Mouse (Mus musculus) lung, embryonic 15.5 days (tissue): ENCODE measurements around the gene Zmat5. TPM values are rescaled to one million over a fixed set of nuclear protein-coding genes. Genes with fewer than 3 reads are reported as not detected.
A peak's percentile ranks its signal among the peaks of the same experiment; 100 is the strongest.

Experiments used
- ATAC-seq: fragments of 200-750 bp; cut with Nextera tagmentation; 2 replicates; pipeline ENCODE4 v1.8.0; 2017; ENCODE audit warnings: moderate number of reproducible peaks, borderline replicate concordance; ENCODE audit not compliant: low FRiP score, low TSS enrichment; ENCODE audit errors: extremely low read depth
- H3K27ac ChIP-seq: fragments of 300-500 bp; sonication (generic); 2 replicates; pipeline ENCODE4 v1.5.1; 2015; ENCODE audit warnings: moderate library complexity, mild to moderate bottlenecking, inconsistent platforms
- H3K27me3 ChIP-seq: fragments of 300-500 bp; sonication (generic); 2 replicates; pipeline ENCODE4 v1.6.1; 2015; ENCODE audit warnings: inconsistent platforms
- H3K36me3 ChIP-seq: fragments of 300-500 bp; sonication (generic); 2 replicates; pipeline ENCODE4 v1.6.1; 2015; ENCODE audit warnings: inconsistent platforms
- H3K4me1 ChIP-seq: fragments of 300-500 bp; sonication (generic); 2 replicates; pipeline ENCODE4 v1.6.1; 2015; ENCODE audit warnings: inconsistent platforms
- H3K4me2 ChIP-seq: fragments of 300-500 bp; sonication (generic); 2 replicates; pipeline ENCODE4 v1.6.1; 2015; ENCODE audit warnings: inconsistent platforms, mild to moderate bottlenecking, moderate library complexity
- H3K4me3 ChIP-seq: fragments of 300-500 bp; sonication (generic); 2 replicates; pipeline ENCODE4 v1.5.1; 2015; ENCODE audit warnings: mild to moderate bottlenecking, inconsistent platforms
- H3K9ac ChIP-seq: fragments of 300-500 bp; sonication (generic); 2 replicates; pipeline ENCODE4 v1.6.1; 2015; ENCODE audit warnings: inconsistent platforms
- H3K9me3 ChIP-seq: fragments of 300-500 bp; sonication (generic); 2 replicates; pipeline ENCODE4 v1.6.1; 2016; ENCODE audit warnings: inconsistent platforms
- WGBS: fragments of 180-500 bp; shearing (Covaris S2); methylation state at CpG from one replicate; pipeline ENCODE4 v1.1.7; 2015; 5-methylcytosine and 5-hydroxymethylcytosine counted together
- polyA plus RNA-seq: library from polyadenylated mRNA; unstranded; fragments of >200 nt; fragmentation: Nextera tagmentation; extraction: Ambion mirVana; gene quantifications from 2 replicates; pipeline ENCODE4 v1.2.1, GENCODE M21; 2015

Zmat5 gene
- polyA plus RNA-seq, 1 experiment from 2014 or later: 70.8 TPM

DNA sequence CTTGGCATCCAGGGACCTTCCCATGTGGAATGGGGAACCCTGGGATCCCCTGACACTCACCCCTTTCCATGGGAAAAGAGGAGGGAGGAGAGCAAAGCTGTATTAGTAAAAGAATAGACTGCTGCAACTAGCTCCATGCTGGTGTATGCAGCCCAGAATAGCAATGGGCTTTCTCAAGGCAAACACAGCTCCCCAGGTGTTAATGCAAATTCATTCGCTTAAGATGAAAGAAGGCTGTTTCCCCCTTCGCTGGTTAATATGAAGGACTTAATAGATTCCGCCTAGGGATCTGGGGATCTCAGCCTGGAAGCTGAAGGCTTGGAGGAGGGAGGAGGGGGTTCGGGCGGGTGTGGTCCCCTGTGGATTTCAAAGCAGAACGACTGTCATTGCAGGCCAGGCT, 57.5 kb downstream of the Zmat5 start:
- Histone ChIP-seq H3K4me3 (no peak overlapping the region), H3K27me3 (peaks cover 22% of the 10 kb centered on the region), H3K9ac (no peak overlapping the region), H3K4me2 (no peak overlapping the region), H3K4me1 (peaks cover 10% of the 10 kb centered on the region; the same call in 1 of the 2 replicates), H3K36me3 (no peaks in the 10 kb centered on the region), H3K27ac (no peak overlapping the region), H3K9me3 (no peaks in the 10 kb centered on the region)
- ATAC-seq: no peak
- WGBS: 26% methylated on average over 6 of the region's 6 CpGs

DNA sequence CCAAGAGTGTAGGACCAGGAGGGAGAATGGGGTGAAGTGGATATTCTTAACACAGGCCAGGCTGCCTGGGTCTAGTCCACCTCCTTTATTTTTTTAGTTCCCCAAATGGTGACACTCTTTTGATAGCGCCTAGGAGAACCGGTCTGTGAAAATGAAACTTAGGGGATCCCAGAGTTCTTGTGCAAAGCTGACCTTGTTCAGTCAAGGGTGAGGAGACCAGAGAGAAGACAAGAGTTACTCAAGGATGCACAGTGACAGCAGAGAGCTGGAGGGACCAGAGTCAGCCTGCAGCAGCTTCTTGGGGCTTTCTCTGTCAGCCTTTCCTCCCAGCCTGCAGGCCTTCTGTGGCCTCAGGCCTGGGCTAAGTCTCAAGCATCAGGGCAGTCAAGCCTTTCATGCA, 58.0 kb downstream of the Zmat5 start:
- H3K9me3 ChIP-seq: no peaks in the 10 kb centered on the region
- ATAC-seq: no peak
- peaks cover 10% of the 10 kb centered on the region; the same call in 1 of the 2 replicates for H3K4me1 ChIP-seq
- H3K27me3 ChIP-seq: peaks cover 22% of the 10 kb centered on the region
- H3K27ac ChIP-seq: no peak overlapping the region
- no peak overlapping the region for H3K4me2 ChIP-seq
- 24% methylated on average over 2 of the region's 2 CpGs for WGBS
- no peak overlapping the region for H3K9ac ChIP-seq
- H3K4me3 ChIP-seq: no peak overlapping the region
- no peaks in the 10 kb centered on the region for H3K36me3 ChIP-seq

DNA sequence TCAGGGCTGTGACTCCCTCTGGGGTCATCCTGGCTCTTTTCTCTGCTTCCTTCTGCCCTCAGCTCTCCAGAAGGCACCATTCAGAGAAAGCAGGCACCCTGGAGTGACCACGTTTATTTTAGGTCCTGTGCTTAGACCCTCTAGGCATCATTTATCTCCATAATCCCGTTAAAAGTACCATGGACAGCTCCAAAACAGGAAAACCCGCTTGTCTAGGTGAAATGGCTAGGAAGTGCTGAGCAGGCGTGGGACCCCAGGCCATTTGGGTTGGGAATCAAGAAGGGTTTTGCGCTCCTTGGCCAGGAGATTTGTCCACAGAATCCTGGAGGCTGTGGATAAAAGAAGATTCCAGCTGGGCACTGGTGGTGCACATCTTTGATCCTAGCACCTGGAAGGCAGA, 59.2 kb downstream of the Zmat5 start:
- no peak for ATAC-seq
- no peak overlapping the region for H3K9ac ChIP-seq
- 11% methylated on average over 5 of the region's 5 CpGs for WGBS
- no peaks in the 10 kb centered on the region for H3K9me3 ChIP-seq
- peaks cover 10% of the 10 kb centered on the region; the same call in 1 of the 2 replicates for H3K4me1 ChIP-seq
- H3K27me3 ChIP-seq: peaks cover 22% of the 10 kb centered on the region
- no peak overlapping the region for H3K4me2 ChIP-seq
- no peak overlapping the region for H3K4me3 ChIP-seq
- no peak overlapping the region for H3K27ac ChIP-seq
- H3K36me3 ChIP-seq: peaks cover 3% of the 10 kb centered on the region; the same call in 1 of the 2 replicates

DNA sequence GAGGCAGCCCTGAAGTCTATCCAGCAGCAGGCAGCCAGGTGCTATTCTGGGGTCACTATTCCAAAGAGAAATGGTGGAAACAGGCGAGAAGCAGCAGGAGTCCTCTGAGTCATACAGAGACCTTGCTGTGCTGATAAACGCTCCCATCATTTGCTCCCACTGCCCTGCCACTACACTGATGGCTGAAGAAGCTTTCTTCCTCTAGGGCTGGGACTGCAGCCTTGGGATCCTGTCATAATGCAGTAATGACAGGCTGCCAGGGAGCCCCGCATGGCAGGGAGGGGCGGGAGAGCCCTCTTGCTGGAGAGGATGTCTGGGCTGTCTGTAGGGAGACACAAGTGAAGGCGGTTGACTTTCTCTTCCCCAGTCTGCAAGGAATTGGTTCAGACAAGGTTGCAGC, 60.0 kb downstream of the Zmat5 start:
- Histone ChIP-seq H3K4me2 (no peak overlapping the region), H3K9me3 (no peaks in the 10 kb centered on the region), H3K9ac (no peak overlapping the region), H3K36me3 (peaks cover 3% of the 10 kb centered on the region; the same call in 1 of the 2 replicates), H3K27ac (no peak overlapping the region), H3K4me1 (peaks cover 10% of the 10 kb centered on the region; the same call in 1 of the 2 replicates), H3K4me3 (no peak overlapping the region), H3K27me3 (peaks cover 22% of the 10 kb centered on the region)
- no peak for ATAC-seq
- 49% methylated on average over 5 of the region's 5 CpGs for WGBS

DNA sequence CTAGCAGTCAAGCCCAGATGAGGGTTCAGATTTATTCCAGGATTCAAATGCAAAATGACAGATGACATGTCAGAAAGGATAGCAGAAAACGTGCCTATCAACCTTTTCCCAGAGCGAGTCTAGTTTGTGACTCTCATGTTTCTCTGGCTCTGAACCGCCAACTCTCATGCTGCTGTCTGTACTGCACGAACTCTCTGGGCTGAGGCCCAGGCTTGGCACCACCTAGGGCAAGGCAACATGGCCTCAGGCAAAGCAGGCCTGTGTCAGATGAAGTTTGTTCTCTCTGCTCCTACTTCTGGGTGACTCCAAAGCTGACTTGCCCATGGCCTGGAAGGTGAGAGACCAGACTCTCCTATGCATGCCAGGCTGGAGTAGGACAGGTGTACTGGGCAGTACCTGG, 63.9 kb downstream of the Zmat5 start:
- Histone ChIP-seq H3K9me3 (no peaks in the 10 kb centered on the region), H3K9ac (no peak overlapping the region), H3K4me1 (no peaks in the 10 kb centered on the region), H3K27ac (no peak overlapping the region), H3K36me3 (peaks cover 12% of the 10 kb centered on the region; the same call in 1 of the 2 replicates), H3K4me2 (no peak overlapping the region), H3K4me3 (no peak overlapping the region), H3K27me3 (peaks cover 1% of the 10 kb centered on the region)
- ATAC-seq: no peak
- WGBS: 81% methylated on average over 4 of the region's 4 CpGs

DNA sequence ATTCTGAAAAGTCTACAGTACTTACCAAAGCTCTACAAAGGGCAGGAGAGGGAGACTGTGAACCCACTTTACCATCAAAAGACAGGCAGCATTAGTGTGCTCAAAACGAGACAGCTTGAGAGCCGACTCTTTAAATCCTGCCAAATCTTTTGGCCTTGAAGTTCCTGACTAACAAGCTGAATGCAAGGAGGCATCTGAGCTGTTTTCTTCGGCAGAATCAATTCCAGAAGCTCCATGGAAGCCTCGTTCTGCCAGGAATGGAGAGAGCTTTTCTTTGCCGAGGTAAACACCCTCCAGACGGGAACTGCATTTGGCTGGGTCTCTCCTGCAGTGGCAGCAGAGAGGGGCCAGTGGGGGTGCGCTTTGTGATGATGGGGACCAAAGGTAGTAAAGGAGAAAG, 64.8 kb downstream of the Zmat5 start:
- Histone ChIP-seq H3K9me3 (no peaks in the 10 kb centered on the region), H3K4me1 (no peaks in the 10 kb centered on the region), H3K27me3 (no peaks in the 10 kb centered on the region), H3K4me3 (no peak overlapping the region), H3K4me2 (no peak overlapping the region), H3K36me3 (peaks cover 12% of the 10 kb centered on the region; the same call in 1 of the 2 replicates), H3K27ac (no peak overlapping the region), H3K9ac (no peak overlapping the region)
- 67% methylated on average over 7 of the region's 7 CpGs for WGBS
- ATAC-seq: no peak

DNA sequence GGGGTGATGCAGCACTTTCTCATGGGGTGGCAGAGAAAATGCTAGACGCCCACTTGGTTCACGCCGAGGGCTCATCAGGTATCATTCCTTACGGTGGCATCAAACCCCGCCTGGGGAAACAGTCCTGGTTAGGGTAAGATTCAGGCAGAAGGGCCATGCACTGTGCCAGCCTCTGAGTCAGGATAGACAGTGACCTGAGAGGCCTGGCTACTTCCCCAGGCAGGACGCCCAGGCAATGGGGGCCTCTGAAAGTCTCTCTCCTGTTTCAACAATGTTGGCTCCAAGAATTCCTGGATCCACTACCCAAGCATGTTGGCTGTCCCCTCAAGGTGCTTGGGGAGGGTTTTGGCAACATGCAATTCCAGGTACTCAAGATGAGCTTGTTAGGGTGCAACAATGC, 65.4 kb downstream of the Zmat5 start:
- Histone ChIP-seq H3K4me2 (no peak overlapping the region), H3K27ac (no peak overlapping the region), H3K4me3 (no peak overlapping the region), H3K9ac (no peak overlapping the region), H3K27me3 (no peaks in the 10 kb centered on the region), H3K36me3 (peaks cover 12% of the 10 kb centered on the region; the same call in 1 of the 2 replicates), H3K4me1 (no peaks in the 10 kb centered on the region), H3K9me3 (no peaks in the 10 kb centered on the region)
- 90% methylated on average over 6 of the region's 6 CpGs for WGBS
- ATAC-seq: no peak

DNA sequence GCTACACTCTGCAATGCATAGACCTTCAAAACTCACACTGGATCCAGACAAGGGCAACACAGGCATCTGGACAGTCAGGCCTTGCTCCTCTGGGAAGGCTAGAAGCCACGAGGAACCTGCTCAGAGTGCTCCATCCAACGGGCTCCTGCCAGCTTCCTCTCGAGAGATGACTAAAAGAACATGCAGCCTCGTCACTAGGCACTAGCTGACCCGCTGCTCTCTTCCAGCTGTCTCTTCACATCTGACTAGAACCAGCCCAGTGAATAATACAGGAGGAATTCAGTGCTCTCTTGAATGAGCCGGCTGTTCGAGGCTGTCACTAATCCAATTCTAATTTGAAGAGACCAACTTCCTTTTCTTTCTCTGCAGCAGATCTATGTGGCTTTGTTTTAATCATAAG, 67.3 kb downstream of the Zmat5 start:
- H3K9ac ChIP-seq: no peak overlapping the region
- H3K27ac ChIP-seq: no peak overlapping the region
- H3K4me2 ChIP-seq: no peak overlapping the region
- 70% methylated on average over 7 of the region's 7 CpGs for WGBS
- H3K27me3 ChIP-seq: no peaks in the 10 kb centered on the region
- H3K9me3 ChIP-seq: no peaks in the 10 kb centered on the region
- peaks cover 12% of the 10 kb centered on the region; the same call in 1 of the 2 replicates for H3K36me3 ChIP-seq
- no peaks in the 10 kb centered on the region for H3K4me1 ChIP-seq
- no peak overlapping the region for H3K4me3 ChIP-seq
- ATAC-seq: no peak

DNA sequence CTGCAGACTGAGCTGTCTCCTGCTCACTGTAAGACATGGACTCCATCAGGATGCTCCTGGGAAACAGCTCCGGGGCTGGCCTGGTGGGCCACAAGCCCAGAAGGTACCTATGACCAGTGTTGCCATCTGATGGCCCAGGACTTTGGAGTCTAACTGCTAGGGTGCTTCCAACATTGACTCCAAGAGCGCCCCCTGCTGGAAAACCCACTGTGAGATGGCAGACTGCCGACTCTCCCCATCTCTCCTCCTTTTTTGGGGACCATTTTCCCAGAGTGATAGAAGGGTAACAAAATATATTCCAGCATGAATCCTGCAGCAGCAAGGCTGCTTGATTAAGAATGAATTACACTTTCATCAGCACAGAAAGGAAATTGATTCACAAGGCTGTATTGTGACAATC, 68.4 kb downstream of the Zmat5 start:
- no peak overlapping the region for H3K27ac ChIP-seq
- H3K9me3 ChIP-seq: no peaks in the 10 kb centered on the region
- no peak overlapping the region for H3K9ac ChIP-seq
- WGBS: 32% methylated on average over 3 of the region's 3 CpGs
- peaks cover 12% of the 10 kb centered on the region; the same call in 1 of the 2 replicates for H3K36me3 ChIP-seq
- H3K4me3 ChIP-seq: no peak overlapping the region
- H3K27me3 ChIP-seq: no peaks in the 10 kb centered on the region
- H3K4me2 ChIP-seq: no peak overlapping the region
- ATAC-seq: no peak
- no peaks in the 10 kb centered on the region for H3K4me1 ChIP-seq

DNA sequence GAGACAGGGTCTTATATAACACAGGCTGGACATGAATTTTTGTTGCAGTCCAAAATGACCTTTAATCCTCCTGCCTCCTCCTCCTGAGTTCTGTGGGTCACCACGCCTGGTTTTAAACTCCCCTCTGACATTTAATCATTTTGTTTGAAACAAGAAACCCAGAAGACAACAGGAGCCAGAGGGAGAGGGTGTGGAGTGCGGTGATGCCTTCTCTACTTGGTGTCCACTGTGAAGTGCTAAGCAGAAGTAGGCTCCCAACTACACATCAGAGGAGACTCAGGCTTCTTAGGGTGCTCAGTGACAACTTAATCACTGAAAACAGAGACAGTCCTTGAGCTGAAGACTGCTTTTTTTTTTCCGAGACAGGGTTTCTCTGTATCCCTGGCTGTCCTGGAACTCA, 76.4 kb downstream of the Zmat5 start:
- WGBS: 81% methylated on average over 3 of the region's 3 CpGs
- Histone ChIP-seq H3K4me1 (no peaks in the 10 kb centered on the region), H3K9me3 (no peaks in the 10 kb centered on the region), H3K27ac (no peak overlapping the region), H3K4me3 (no peak overlapping the region), H3K36me3 (peaks cover 35% of the 10 kb centered on the region), H3K27me3 (no peaks in the 10 kb centered on the region), H3K4me2 (no peak overlapping the region), H3K9ac (no peak overlapping the region)
- ATAC-seq: no peak

DNA sequence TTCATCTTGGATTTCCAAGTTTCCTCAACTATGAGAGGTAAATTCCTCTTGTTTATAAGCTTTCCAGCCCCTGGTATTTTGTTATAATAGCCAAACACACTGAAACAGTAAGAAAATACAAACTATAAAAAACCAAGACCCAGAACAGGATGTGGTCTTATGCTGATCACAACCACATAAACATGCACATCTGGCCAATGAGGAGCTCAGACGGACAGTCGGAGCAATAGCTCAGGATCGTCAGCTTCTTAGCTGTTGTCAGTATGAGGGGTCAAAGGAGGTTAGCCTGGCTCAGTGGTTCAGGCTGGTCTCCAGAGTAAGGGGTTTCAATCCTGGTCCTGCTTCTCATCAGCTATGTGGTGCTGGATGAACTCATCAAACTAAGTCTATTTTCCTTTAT, 78.6 kb downstream of the Zmat5 start:
- H3K4me1 ChIP-seq: no peaks in the 10 kb centered on the region
- no peaks in the 10 kb centered on the region for H3K27me3 ChIP-seq
- no peak for ATAC-seq
- no peak overlapping the region for H3K4me2 ChIP-seq
- H3K36me3 ChIP-seq: peaks cover 47% of the 10 kb centered on the region
- no peak overlapping the region for H3K9ac ChIP-seq
- no peak overlapping the region for H3K27ac ChIP-seq
- H3K4me3 ChIP-seq: no peak overlapping the region
- 66% methylated on average over 3 of the region's 3 CpGs for WGBS
- no peaks in the 10 kb centered on the region for H3K9me3 ChIP-seq

DNA sequence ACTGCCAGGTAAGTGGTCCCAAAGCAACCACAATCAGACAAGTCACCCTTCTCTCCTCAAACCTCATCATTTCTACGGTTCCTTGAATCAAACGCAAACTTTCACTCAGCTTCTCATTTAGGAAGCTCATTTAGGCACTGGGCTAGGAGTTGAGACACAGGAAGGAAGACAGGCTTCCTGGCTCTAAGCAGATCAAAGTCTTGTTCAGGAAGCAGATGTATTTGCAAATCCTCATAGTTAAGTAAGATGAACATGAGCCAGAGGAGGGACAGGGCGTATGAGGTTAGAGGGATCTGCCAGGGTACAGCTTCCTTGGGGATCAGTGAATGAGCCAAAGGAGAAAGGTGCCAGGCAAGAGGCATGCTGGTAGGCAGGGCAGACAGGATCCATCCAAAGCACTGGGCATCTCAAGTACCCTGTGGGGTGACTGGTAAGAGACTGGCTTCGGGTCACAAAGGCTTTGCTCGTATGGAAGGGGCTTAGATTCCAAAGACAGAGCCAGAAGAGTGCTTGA, 80.2 kb downstream of the Zmat5 start:
- Histone ChIP-seq H3K27me3 (no peaks in the 10 kb centered on the region), H3K4me3 (no peak overlapping the region), H3K27ac (no peak overlapping the region), H3K9me3 (no peaks in the 10 kb centered on the region), H3K4me2 (peak overlapping the region; percentile 5; the same call in 1 of the 2 replicates), H3K4me1 (no peaks in the 10 kb centered on the region), H3K9ac (no peak overlapping the region), H3K36me3 (peaks cover 44% of the 10 kb centered on the region)
- WGBS: 81% methylated on average over 5 of the region's 5 CpGs
- no peak for ATAC-seq
